Mouse (Mus musculus) limb, embryonic 13.5 days (tissue): Measurements from ENCODE around the gene Bckdhb. TPM values are rescaled to one million over a fixed set of nuclear protein-coding genes. Genes with fewer than 3 reads are reported as not detected.

ENCODE experiments used
- ATAC-seq: fragments of 200-750 bp; cut with Nextera tagmentation; 2 replicates; pipeline ENCODE4 v1.8.0; 2017; ENCODE audit warnings: low read depth, moderate number of reproducible peaks, moderate TSS enrichment; ENCODE audit not compliant: low FRiP score
- H3K27ac ChIP-seq: fragments of 300-500 bp; sonication (generic); 2 replicates; pipeline ENCODE4 v1.5.1; 2015; ENCODE audit warnings: inconsistent platforms, mild to moderate bottlenecking, moderate library complexity
- H3K27me3 ChIP-seq: fragments of 300-500 bp; sonication (generic); 2 replicates; pipeline ENCODE4 v1.6.1; 2015; ENCODE audit warnings: mild to moderate bottlenecking, inconsistent platforms
- H3K36me3 ChIP-seq: fragments of 300-500 bp; sonication (generic); 2 replicates; pipeline ENCODE4 v1.6.1; 2015; ENCODE audit warnings: inconsistent platforms, mild to moderate bottlenecking, moderate library complexity
- H3K4me1 ChIP-seq: fragments of 300-500 bp; sonication (generic); 2 replicates; pipeline ENCODE4 v1.6.1; 2015; ENCODE audit warnings: inconsistent platforms
- H3K4me2 ChIP-seq: fragments of 300-500 bp; sonication (generic); replicated peaks from 2 replicates; pipeline ENCODE4 v1.6.1; 2015; ENCODE audit warnings: inconsistent platforms, mild to moderate bottlenecking, moderate library complexity
- H3K4me3 ChIP-seq: fragments of 300-500 bp; sonication (generic); 2 replicates; pipeline ENCODE4 v1.5.1; 2015; ENCODE audit warnings: moderate library complexity, mild to moderate bottlenecking, inconsistent platforms
- H3K9ac ChIP-seq: fragments of 300-500 bp; sonication (generic); 2 replicates; pipeline ENCODE4 v1.6.1; 2015; ENCODE audit warnings: mild to moderate bottlenecking, inconsistent platforms
- H3K9me3 ChIP-seq: fragments of 300-500 bp; sonication (generic); 2 replicates; pipeline ENCODE4 v1.6.1; 2016; ENCODE audit warnings: inconsistent platforms
- WGBS: fragments of 180-500 bp; shearing (Covaris S2); methylation state at CpG from one replicate; pipeline ENCODE4 v1.1.7; 2015; 5-methylcytosine and 5-hydroxymethylcytosine counted together
- polyA plus RNA-seq: library from polyadenylated mRNA; unstranded; fragments of >200 nt; fragmentation: Nextera tagmentation; extraction: Ambion mirVana; gene quantifications from 2 replicates; pipeline ENCODE4 v1.2.1, GENCODE M21; 2015

Bckdhb gene
- polyA plus RNA-seq, 1 experiment from 2014 or later = 53.4 TPM

DNA sequence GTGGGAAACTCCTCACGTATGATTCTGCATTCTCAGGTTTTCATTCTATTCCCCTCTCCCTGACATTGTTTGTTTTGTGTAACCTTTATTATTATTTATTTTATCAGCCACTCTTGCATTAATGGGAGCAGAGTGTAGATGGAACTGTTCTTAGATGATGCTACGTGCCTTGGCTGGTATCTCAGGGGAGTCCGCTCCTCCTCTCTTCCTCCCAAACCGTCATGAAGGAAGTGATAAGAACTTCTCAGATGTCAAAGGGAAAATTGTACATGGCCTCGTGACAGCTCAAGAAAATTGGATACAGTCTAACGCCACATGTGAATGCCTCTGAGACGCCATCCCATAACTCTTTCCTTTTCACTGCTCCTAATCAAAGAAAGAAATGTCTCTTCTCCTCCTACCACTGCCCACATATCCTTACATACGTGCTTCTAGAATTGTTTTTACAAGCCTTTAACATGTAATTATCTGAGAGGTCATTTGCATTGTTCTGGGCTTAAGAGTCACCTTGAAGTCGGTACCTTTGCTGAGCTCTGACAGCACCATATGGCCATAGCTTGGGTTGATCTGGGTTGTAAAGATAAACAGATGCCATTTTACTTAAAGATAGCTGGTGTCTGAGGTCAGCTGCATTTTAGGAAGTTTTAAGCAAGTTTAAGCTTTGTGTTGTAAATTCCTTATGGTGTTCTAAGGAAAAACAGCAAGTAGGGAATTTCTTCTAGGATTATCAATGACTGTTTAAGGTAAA, 165.5 kb downstream of the Bckdhb start:
- Histone ChIP-seq H3K4me2 (no peak overlapping the region), H3K36me3 (no peaks in the 10 kb centered on the region), H3K4me1 (no peaks in the 10 kb centered on the region), H3K4me3 (no peak overlapping the region), H3K27ac (no peak overlapping the region), H3K9ac (no peak overlapping the region), H3K9me3 (no peaks in the 10 kb centered on the region), H3K27me3 (no peaks in the 10 kb centered on the region)
- WGBS = 58% methylated on average over 9 of the region's 9 CpGs
- no peak for ATAC-seq

DNA sequence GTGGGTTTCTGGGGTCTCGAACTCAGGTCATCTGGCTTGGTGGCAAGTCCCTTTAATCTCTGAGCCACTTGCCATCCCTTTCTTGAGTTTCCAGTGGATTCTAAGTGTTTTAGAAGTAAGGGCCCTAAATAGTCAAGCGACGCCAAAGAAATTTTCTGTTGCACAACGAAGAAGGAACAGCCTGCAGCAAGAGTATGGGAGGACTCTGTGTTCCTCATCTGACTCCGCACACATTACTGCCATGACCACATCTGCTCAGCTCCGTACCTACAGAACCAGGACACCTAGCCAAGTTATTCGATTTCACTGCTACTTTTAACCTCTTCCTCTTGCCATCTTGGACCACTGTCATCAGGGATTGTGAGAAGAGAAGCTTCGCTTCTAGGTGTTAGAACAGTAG, 168.0 kb downstream of the Bckdhb start:
- 94% methylated on average over 8 of the region's 8 CpGs for WGBS
- no peak for ATAC-seq
- H3K27ac ChIP-seq = no peak overlapping the region
- H3K9ac ChIP-seq = no peak overlapping the region
- no peak overlapping the region for H3K4me3 ChIP-seq
- H3K4me1 ChIP-seq = no peaks in the 10 kb centered on the region
- no peak overlapping the region for H3K4me2 ChIP-seq
- no peaks in the 10 kb centered on the region for H3K27me3 ChIP-seq
- H3K36me3 ChIP-seq = no peaks in the 10 kb centered on the region
- no peaks in the 10 kb centered on the region for H3K9me3 ChIP-seq

- Histone ChIP-seq H3K9me3 (no peaks in the 10 kb centered on the region), H3K27ac (no peak overlapping the region), H3K36me3 (no peaks in the 10 kb centered on the region), H3K27me3 (no peaks in the 10 kb centered on the region), H3K9ac (no peak overlapping the region), H3K4me2 (no peak overlapping the region), H3K4me3 (no peak overlapping the region), H3K4me1 (no peaks in the 10 kb centered on the region)
- 88% methylated on average over 6 of the region's 6 CpGs for whole genome bisulfite sequencing
- ATAC-seq = no peak
These were observed 169.2 kb downstream of the Bckdhb start for GRCm38 (mm10) chr9:84094111-84094510.

- Histone ChIP-seq H3K36me3 (no peaks in the 10 kb centered on the region), H3K27me3 (no peaks in the 10 kb centered on the region), H3K27ac (no peak overlapping the region), H3K9me3 (no peaks in the 10 kb centered on the region), H3K4me3 (no peak overlapping the region), H3K4me1 (no peaks in the 10 kb centered on the region), H3K9ac (no peak overlapping the region), H3K4me2 (no peak overlapping the region)
- no peak for ATAC-seq
- 93% methylated on average over 13 of the region's 13 CpGs for WGBS
These were observed 171.6 kb downstream of the Bckdhb start for GRCm38 (mm10) chr9:84096484-84097015.

DNA sequence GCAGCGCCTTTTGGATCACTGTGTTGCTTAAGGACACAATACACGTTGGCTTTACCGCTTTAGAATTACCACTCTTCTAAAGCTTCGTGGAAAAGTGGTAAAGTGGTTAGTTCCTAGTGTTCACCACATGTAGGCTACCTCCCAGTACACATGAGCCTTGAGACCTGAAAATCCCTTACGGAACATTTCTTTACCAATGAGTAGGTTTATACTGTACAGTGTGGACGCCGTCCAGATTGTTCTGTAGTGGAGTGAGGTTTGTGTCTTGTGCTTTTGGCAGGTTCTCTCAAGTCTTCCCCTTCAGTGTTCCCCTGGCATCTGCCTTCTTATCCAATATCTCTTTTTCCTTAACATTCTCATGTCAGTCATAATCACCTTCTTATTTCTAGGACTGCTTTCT, 178.4 kb downstream of the Bckdhb start:
- H3K27me3 ChIP-seq = no peaks in the 10 kb centered on the region
- no peaks in the 10 kb centered on the region for H3K9me3 ChIP-seq
- no peaks in the 10 kb centered on the region for H3K36me3 ChIP-seq
- H3K4me1 ChIP-seq = peaks cover 18% of the 10 kb centered on the region
- H3K4me3 ChIP-seq = no peak overlapping the region
- H3K4me2 ChIP-seq = no peak overlapping the region
- 84% methylated on average over 7 of the region's 7 CpGs for WGBS
- no peak overlapping the region for H3K9ac ChIP-seq
- ATAC-seq = peak; percentile 52; the same call in 1 of the 2 replicates
- no peak overlapping the region for H3K27ac ChIP-seq

DNA sequence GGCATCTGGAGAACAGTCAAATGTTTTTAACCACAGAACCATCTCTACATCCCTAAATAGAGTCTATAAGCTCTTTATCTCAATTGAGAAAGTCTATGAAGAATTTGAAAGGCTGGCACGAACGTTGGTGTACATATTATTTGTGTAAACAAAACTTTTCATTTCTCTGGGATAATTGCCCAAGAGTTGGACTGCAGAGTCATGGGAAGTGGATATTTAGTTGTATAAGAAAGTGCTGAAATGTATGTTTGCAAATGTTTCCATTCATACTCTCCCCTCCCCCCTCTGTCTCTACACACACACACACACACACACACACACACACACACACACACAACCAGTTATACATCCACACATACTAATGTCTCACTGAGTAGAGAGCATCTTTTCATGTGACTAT, 181.5 kb downstream of the Bckdhb start:
- H3K27ac ChIP-seq = no peak overlapping the region; the same call in 1 of the 2 replicates
- H3K27me3 ChIP-seq = no peaks in the 10 kb centered on the region
- H3K9me3 ChIP-seq = no peaks in the 10 kb centered on the region
- H3K4me3 ChIP-seq = no peak overlapping the region
- no peaks in the 10 kb centered on the region for H3K36me3 ChIP-seq
- peaks cover 45% of the 10 kb centered on the region for H3K4me1 ChIP-seq
- H3K9ac ChIP-seq = no peak overlapping the region
- no peak overlapping the region for H3K4me2 ChIP-seq
- ATAC-seq = no peak
- 84% methylated on average over 2 of the region's 2 CpGs for WGBS

GRCm38 (mm10) chr9:84107045-84107813, 182.3 kb downstream of the Bckdhb start:
- peaks cover 51% of the 10 kb centered on the region for H3K4me1 ChIP-seq
- 42% methylated on average over 20 of the region's 20 CpGs for WGBS
- peak overlapping the region; percentile 61; the same call in 1 of the 2 replicates for H3K27ac ChIP-seq
- peak overlapping the region; percentile 49 for H3K4me2 ChIP-seq
- no peaks in the 10 kb centered on the region for H3K27me3 ChIP-seq
- no peaks in the 10 kb centered on the region for H3K9me3 ChIP-seq
- ATAC-seq = peak; percentile 16; the same call in 1 of the 2 replicates
- peak overlapping the region; percentile 31; the same call in 1 of the 2 replicates for H3K9ac ChIP-seq
- no peaks in the 10 kb centered on the region for H3K36me3 ChIP-seq
- peak overlapping the region; percentile 8 for H3K4me3 ChIP-seq

GRCm38 (mm10) chr9:84108534-84108933, 183.6 kb downstream of the Bckdhb start:
- Histone ChIP-seq H3K27ac (no peak overlapping the region), H3K4me1 (peaks cover 64% of the 10 kb centered on the region), H3K9me3 (no peaks in the 10 kb centered on the region), H3K36me3 (no peaks in the 10 kb centered on the region), H3K27me3 (no peaks in the 10 kb centered on the region), H3K9ac (no peak overlapping the region), H3K4me3 (no peak overlapping the region), H3K4me2 (no peak overlapping the region)
- 89% methylated on average over 7 of the region's 7 CpGs for WGBS
- ATAC-seq = no peak

DNA sequence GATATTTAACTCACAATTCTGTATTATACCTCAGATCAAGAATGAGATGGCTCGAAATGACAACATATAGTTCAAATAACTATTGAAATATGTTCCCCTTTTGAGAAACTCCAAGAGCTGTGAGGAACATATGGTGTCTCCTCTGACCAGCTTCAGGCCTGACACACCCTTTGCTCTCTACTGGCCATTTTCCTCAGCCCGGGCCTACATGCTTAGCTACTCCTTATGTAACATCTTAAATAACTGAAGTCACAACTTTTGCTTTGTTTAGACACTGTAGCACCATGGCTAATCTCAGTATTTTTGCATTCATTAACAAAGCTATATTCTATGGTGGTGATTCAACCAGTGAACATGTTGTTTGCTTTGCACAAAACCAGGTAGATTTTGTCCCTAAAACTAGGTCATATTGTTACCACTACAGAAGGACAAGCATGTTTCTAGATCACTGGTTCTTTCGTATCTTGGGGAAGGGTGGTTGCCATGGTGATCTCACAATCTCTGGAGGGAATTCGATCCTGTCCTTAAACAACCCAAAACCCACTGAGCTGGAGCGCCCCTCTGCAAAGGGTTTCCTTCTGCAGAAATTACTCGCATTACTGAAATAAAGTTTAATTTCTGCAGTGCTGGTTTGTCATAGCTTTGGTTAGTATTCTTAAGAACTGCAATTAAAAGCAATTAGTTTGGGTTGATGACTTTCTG, 185.0 kb downstream of the Bckdhb start:
- Histone ChIP-seq H3K4me3 (no peak overlapping the region), H3K9me3 (no peaks in the 10 kb centered on the region), H3K4me1 (peaks cover 68% of the 10 kb centered on the region), H3K9ac (no peak overlapping the region), H3K4me2 (no peak overlapping the region), H3K27me3 (no peaks in the 10 kb centered on the region), H3K27ac (no peak overlapping the region), H3K36me3 (no peaks in the 10 kb centered on the region)
- 45% methylated on average over 6 of the region's 6 CpGs for WGBS
- no peak for ATAC-seq

DNA sequence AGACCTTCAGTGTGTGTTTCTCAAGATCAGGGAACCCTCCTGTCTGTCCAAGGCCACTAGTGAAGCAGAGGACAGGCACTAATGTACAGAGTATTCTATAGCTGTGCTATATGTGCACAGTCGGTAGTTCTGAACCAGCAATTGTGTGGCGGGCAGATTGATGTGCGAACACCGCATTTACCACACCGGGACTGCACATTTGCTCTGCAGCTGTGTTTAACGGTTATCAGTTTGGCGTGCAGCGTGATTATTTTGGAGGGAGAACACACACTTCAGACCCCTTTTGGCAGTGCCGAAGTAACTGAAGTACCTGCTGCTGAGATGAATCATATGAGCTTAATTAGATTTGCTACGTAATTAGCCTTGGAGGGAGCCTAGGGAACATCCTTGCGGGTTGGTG, 185.7 kb downstream of the Bckdhb start:
- H3K27me3 ChIP-seq = no peaks in the 10 kb centered on the region
- no peak for ATAC-seq
- H3K27ac ChIP-seq = no peak overlapping the region
- H3K4me1 ChIP-seq = peaks cover 68% of the 10 kb centered on the region
- 34% methylated on average over 11 of the region's 11 CpGs for WGBS
- no peaks in the 10 kb centered on the region for H3K36me3 ChIP-seq
- H3K9ac ChIP-seq = no peak overlapping the region
- H3K9me3 ChIP-seq = no peaks in the 10 kb centered on the region
- H3K4me2 ChIP-seq = peak overlapping the region; percentile 47
- no peak overlapping the region for H3K4me3 ChIP-seq

DNA sequence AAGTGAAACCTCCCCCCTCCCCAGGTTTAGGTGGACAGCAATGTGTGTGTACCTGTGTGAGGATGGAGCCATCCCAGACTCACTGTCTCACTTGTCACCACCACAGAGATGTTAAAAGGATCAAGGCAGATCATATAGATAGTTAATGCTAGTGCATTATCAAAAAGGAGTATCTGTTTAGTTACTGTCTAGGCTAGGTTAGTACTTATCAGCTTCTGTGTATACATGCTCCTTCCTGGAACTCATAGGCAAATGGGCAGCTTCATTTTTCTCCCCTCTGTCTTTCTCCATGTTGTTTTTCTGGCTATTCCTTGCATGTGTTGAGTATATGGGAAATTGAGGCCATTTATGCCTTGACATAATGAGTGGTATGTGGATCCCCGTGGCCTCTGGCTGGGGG, 187.4 kb downstream of the Bckdhb start:
- Histone ChIP-seq H3K4me3 (no peak overlapping the region), H3K9me3 (no peaks in the 10 kb centered on the region), H3K36me3 (no peaks in the 10 kb centered on the region), H3K9ac (no peak overlapping the region), H3K4me1 (peaks cover 61% of the 10 kb centered on the region), H3K27ac (no peak overlapping the region), H3K4me2 (peak overlapping the region; percentile 71), H3K27me3 (no peaks in the 10 kb centered on the region)
- no peak for ATAC-seq
- WGBS = 38% methylated on average over 1 of the region's 1 CpGs
